ENCODE assay signal across 23 mouse cellular contexts in the genomic region with DNA sequence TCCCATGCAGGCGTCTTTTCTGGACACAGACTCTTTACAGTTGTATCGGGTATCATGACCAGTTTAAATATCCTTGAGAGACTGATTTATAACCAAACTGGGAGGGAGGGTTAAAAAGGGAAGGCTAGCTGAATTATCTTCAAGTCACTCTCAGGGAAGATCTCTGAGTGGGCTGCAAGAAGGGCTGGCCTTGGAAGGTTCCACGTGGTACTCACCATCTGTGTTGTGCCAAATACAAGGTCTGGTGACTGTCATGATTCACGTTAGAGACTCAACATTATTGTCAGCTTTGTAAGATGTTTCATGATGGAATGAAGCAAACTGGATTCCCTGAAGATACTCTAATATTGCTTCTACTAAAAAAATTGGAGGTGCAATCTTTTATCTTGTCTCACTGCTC.
A peak's percentile ranks its signal among the peaks of the same experiment; 100 is the strongest.
DNase-seq lines count a peak whose midpoint lies in the region; ATAC-seq and TF ChIP-seq lines count a peak whose summit lies in the region.
"Had no signal": no experiment of that assay in that cellular context is flagged by ENCODE, and none has a peak within 500 bp of the region (broad histone marks: within the 10 kb centered on the region; RNA-seq: fewer than 3 reads in every experiment).

No protein-coding gene starts in this region.

- H3K4me1 ChIP-seq in kidney, postnatal 0 days (replicated peaks; ENCODE audit: insufficient read depth, low read length), result no peaks in the 10 kb centered on the region
- H3K4me1 ChIP-seq in thymus, adult 2 months (replicated peaks; ENCODE audit: control insufficient read depth, insufficient read depth, low read length), result no peaks in the 10 kb centered on the region
- H3K4me1 ChIP-seq: forebrain, embryonic 10.5 days; forebrain, embryonic 13.5 days; hindbrain, embryonic 10.5 days; hindbrain, embryonic 13.5 days; intestine, embryonic 15.5 days had no signal

- H3K27ac ChIP-seq in kidney, postnatal 0 days, result no peak overlapping the region
- H3K27ac ChIP-seq in thymus, adult 2 months (ENCODE audit: control insufficient read depth, insufficient read depth, low read length), result no peak overlapping the region
- H3K27ac ChIP-seq: forebrain, embryonic 10.5 days; forebrain, embryonic 13.5 days; hindbrain, embryonic 10.5 days; hindbrain, embryonic 13.5 days; intestine, embryonic 15.5 days had no signal

- no peak overlapping the region for H3K4me2 ChIP-seq in kidney, postnatal 0 days (ENCODE audit: low read length)
- H3K4me2 ChIP-seq: forebrain, embryonic 13.5 days; heart, embryonic 11.5 days; hindbrain, embryonic 13.5 days; intestine, embryonic 15.5 days had no signal

- DNase-seq in adrenal gland, adult (ENCODE audit: inconsistent age in 2 of 2, low spot score in 1 of 2), result peak; percentile 39 to 79
- DNase-seq in adrenal gland, postnatal 4 days (ENCODE audit: low spot score in 2 of 2), result no peak
- peak; percentile 39 for DNase-seq in kidney, postnatal 0 days (ENCODE audit: low spot score)
- DNase-seq in kidney, adult 18-20 months, result no peak
- DNase-seq in left cerebral cortex, postnatal 25 days (ENCODE audit: low spot score in 2 of 2), result peak; percentile 23 to 60
- no peak for DNase-seq in left cerebral cortex, postnatal 36 days (ENCODE audit: low spot score in 2 of 2)
- no peak for DNase-seq in thymus, adult 2 months
- no peak for DNase-seq in right cerebral cortex, adult 18-20 months
- DNase-seq: cerebellum, adult 18-20 months; cerebellum, adult 9-10 months; cerebellum, postnatal 14 days; gastrocnemius, postnatal 10 days; gastrocnemius, postnatal 36 days; heart, postnatal 36 days had no signal

- ATAC-seq in kidney, postnatal 0 days (replicated peaks; ENCODE audit: low FRiP score, low read depth), result no peak
- ATAC-seq: activated CD4-positive, CD25-positive, alpha-beta regulatory T cell, adult 4 months; forebrain, embryonic 13.5 days; forebrain, embryonic 16.5 days; hindbrain, embryonic 16.5 days; intestine, embryonic 15.5 days had no signal

- H3K9me3 ChIP-seq in kidney, postnatal 0 days (replicated peaks; ENCODE audit: low read length), result no peaks in the 10 kb centered on the region
- H3K9me3 ChIP-seq: forebrain, embryonic 10.5 days; forebrain, embryonic 13.5 days; hindbrain, embryonic 10.5 days; hindbrain, embryonic 13.5 days; intestine, embryonic 15.5 days had no signal

- H3K4me3 ChIP-seq in kidney, postnatal 0 days (replicated peaks; ENCODE audit: low read depth, low read length), result no peak overlapping the region
- no peak overlapping the region for H3K4me3 ChIP-seq in thymus, adult 2 months (ENCODE audit: control insufficient read depth, insufficient read depth, low read length)
- H3K4me3 ChIP-seq: forebrain, embryonic 10.5 days; forebrain, embryonic 13.5 days; hindbrain, embryonic 10.5 days; hindbrain, embryonic 13.5 days; intestine, embryonic 15.5 days had no signal

- intact Hi-C loops in left cerebral cortex, postnatal 25 days (cut with DNase I), result loop anchor here (10.0 kb wide), 1 partner anchor 178 kb away; no protein-coding TSS in a partner anchor
- intact Hi-C loops in left cerebral cortex, postnatal 36 days (cut with DNase I), result loop anchor here (10.0 kb wide), 1 partner anchor 208 kb away; no protein-coding TSS in a partner anchor

- no peaks in the 10 kb centered on the region for H3K36me3 ChIP-seq in kidney, postnatal 0 days (ENCODE audit: insufficient read depth, low read length)
- H3K36me3 ChIP-seq in thymus, adult 2 months (ENCODE audit: control insufficient read depth, insufficient read depth, low read length), result no peaks in the 10 kb centered on the region
- H3K36me3 ChIP-seq: forebrain, embryonic 10.5 days; hindbrain, embryonic 10.5 days; hindbrain, embryonic 13.5 days; intestine, embryonic 15.5 days had no signal

- 32% methylated on average over 4 of the region's 4 CpGs for WGBS in kidney, postnatal 0 days
- 85% methylated on average over 4 of the region's 4 CpGs for WGBS in thymus, adult 2 months

- TF ChIP-seq POLR2A in thymus, adult 2 months (IDR thresholded peaks at IDR 0.05; ENCODE audit: control insufficient read depth, extremely low read depth, insufficient read depth, low read length, poor library complexity), result no peak

- no peak overlapping the region for H3K9ac ChIP-seq in kidney, postnatal 0 days (ENCODE audit: low read depth, low read length)
- H3K9ac ChIP-seq: forebrain, embryonic 13.5 days; hindbrain, embryonic 13.5 days; intestine, embryonic 15.5 days had no signal

- no peak for TF ChIP-seq CTCF in kidney, postnatal 0 days (IDR thresholded peaks at IDR 0.05; ENCODE audit: low read depth)
- TF ChIP-seq CTCF in thymus, adult 2 months (IDR thresholded peaks at IDR 0.05; ENCODE audit: borderline replicate concordance, control insufficient read depth, extremely low read depth, insufficient read depth, low read length, poor library complexity), result no peak

- no peaks in the 10 kb centered on the region for H3K27me3 ChIP-seq in kidney, postnatal 0 days (ENCODE audit: insufficient read depth, low read length)
- H3K27me3 ChIP-seq in thymus, adult 2 months (ENCODE audit: control insufficient read depth, insufficient read depth, low read length), result no peaks in the 10 kb centered on the region
- H3K27me3 ChIP-seq: forebrain, embryonic 13.5 days; hindbrain, embryonic 13.5 days; intestine, embryonic 15.5 days had no signal

Comparison
In these comparisons a context has a peak if more than half of its experiments do, and no peak if none do; other contexts are left out.
1. DNase-seq: peak in adrenal gland, adult (2 of 2), kidney, postnatal 0 days (single experiment) and left cerebral cortex, postnatal 25 days (2 of 2); none in adrenal gland, postnatal 4 days (0 of 2), kidney, adult 18-20 months (single experiment), left cerebral cortex, postnatal 36 days (0 of 2), thymus, adult 2 months (single experiment) and right cerebral cortex, adult 18-20 months (single experiment).